Mouse (Mus musculus): Measurements from ENCODE around the gene Atp1b2. TPM values are rescaled to one million over a fixed set of nuclear protein-coding genes. Genes with fewer than 3 reads are reported as not detected.

The Atp1b2 gene
- polyA plus RNA-seq, 1 experiment from 2014 or later: 22.0 TPM

DNA sequence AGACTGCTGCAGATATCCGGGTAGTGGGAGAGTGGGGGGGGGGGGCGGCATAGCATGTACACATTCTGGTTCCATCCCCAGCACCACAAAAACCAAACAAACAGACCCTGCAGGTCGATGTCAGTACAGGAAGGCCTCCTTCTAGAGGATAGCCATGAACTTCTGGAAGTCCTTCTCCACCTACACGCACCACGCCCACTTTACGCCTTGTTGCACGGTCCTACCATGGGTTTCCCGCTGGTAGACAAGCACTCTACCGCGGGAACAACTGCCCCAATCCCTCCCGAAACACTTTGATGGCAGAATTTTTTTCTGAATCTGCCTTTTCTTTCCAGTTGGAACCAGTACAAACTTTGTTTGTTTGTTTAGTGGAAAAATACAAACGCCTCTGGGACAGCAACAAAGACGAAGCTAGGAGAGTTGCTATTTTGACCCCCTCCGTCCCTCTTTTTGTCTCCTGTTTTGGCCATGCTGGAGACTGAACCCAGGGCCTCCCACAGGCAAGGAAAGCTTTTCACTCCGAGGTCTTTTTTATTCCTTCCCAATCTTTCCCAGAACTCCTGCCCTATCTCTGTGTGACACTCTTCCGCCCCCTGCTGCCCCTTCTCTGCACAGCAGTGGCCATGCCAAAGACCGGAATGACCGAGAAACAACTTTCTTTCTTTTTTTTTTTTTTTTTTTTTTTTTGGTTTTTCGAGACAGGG is 8.0 kb upstream of the Atp1b2 start:
- peak; percentile 71 for ATAC-seq
- H3K9ac ChIP-seq (ENCODE audit: low read length): no peak overlapping the region; the same call in 1 of the 2 replicates
- WGBS: 8% methylated on average over 18 of the region's 19 CpGs

DNA sequence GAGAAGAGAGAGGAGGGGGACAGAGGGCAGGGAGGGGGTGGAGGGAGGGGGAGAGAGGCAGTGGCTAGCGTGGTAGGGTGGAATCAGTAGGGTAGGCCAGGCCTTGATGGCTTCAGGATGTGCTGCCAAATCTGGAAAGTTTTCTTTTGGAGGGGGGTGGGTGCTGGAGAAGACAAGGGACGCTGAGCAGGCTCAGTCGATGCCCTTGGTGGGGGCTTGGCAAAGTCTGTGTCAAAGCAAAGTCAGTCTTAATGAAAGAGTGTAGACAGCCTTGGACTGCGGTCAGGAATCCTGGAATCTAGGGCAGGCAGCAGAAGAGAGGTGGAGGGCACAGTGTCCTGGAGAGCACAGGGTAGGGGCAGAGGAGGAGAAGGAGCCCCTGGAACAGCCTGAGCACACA is 5.2 kb upstream of the Atp1b2 start:
- no peak overlapping the region for H3K27ac ChIP-seq (ENCODE audit: low read depth, low read length)
- no peaks in the 10 kb centered on the region for H3K27me3 ChIP-seq (replicated peaks; ENCODE audit: control insufficient read depth, insufficient read depth, low read length)
- ATAC-seq: no peak
- no peaks in the 10 kb centered on the region for H3K36me3 ChIP-seq (ENCODE audit: control insufficient read depth, insufficient read depth, low read length)
- H3K9me3 ChIP-seq (replicated peaks; ENCODE audit: control insufficient read depth, low read length): no peaks in the 10 kb centered on the region
- no peak overlapping the region for H3K4me2 ChIP-seq (ENCODE audit: low read length)
- H3K9ac ChIP-seq (ENCODE audit: low read length): no peak overlapping the region
- no peak for DNase-seq (ENCODE audit: low spot score)
- 70% methylated on average over 4 of the region's 4 CpGs for WGBS
- peaks cover 3% of the 10 kb centered on the region; the same call in 1 of the 2 replicates for H3K4me1 ChIP-seq (ENCODE audit: control insufficient read depth, insufficient read depth, low read length)
- H3K4me3 ChIP-seq (ENCODE audit: low read depth, low read length): no peak overlapping the region

More for the DNA sequence above, 8.0 kb upstream of the Atp1b2 start:
- Histone ChIP-seq H3K4me1 (ENCODE audit: control insufficient read depth, insufficient read depth, low read length) (peaks cover 3% of the 10 kb centered on the region; the same call in 1 of the 2 replicates), H3K9me3 (replicated peaks; ENCODE audit: control insufficient read depth, low read length) (no peaks in the 10 kb centered on the region), H3K4me3 (ENCODE audit: low read depth, low read length) (no peak overlapping the region), H3K27ac (ENCODE audit: low read depth, low read length) (no peak overlapping the region), H3K27me3 (replicated peaks; ENCODE audit: control insufficient read depth, insufficient read depth, low read length) (no peaks in the 10 kb centered on the region), H3K36me3 (ENCODE audit: control insufficient read depth, insufficient read depth, low read length) (no peaks in the 10 kb centered on the region), H3K4me2 (ENCODE audit: low read length) (peak overlapping the region; percentile 18)
- peak; percentile 84 for DNase-seq (ENCODE audit: low spot score)

DNA sequence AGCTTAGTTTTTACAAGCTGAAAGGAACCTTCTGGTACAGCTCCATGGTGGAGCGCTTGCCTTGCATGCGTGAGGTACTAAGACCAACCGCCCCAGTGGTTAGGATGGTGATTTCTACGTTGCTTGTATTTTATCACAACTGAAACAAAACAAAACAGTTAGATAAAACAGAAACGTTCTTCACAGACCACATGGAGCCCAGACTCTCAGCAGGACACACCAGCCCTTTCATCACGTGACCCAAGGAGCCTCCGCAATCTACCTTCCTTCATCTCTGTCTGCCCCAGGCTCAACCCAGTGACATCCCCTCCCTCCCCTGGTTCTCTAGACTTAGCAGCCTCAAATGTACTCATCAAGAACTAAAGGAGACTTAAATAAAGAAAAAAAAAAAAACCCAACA is 3.7 kb upstream of the Atp1b2 start:
- Histone ChIP-seq H3K27ac (ENCODE audit: low read depth, low read length) (no peak overlapping the region), H3K9me3 (replicated peaks; ENCODE audit: control insufficient read depth, low read length) (no peaks in the 10 kb centered on the region), H3K9ac (ENCODE audit: low read length) (no peak overlapping the region), H3K4me3 (ENCODE audit: low read depth, low read length) (no peak overlapping the region), H3K4me2 (ENCODE audit: low read length) (no peak overlapping the region), H3K36me3 (ENCODE audit: control insufficient read depth, insufficient read depth, low read length) (no peaks in the 10 kb centered on the region), H3K27me3 (replicated peaks; ENCODE audit: control insufficient read depth, insufficient read depth, low read length) (no peaks in the 10 kb centered on the region), H3K4me1 (ENCODE audit: control insufficient read depth, insufficient read depth, low read length) (peaks cover 8% of the 10 kb centered on the region)
- WGBS: 65% methylated on average over 7 of the region's 7 CpGs
- no peak for ATAC-seq
- no peak for DNase-seq (ENCODE audit: low spot score)

DNA sequence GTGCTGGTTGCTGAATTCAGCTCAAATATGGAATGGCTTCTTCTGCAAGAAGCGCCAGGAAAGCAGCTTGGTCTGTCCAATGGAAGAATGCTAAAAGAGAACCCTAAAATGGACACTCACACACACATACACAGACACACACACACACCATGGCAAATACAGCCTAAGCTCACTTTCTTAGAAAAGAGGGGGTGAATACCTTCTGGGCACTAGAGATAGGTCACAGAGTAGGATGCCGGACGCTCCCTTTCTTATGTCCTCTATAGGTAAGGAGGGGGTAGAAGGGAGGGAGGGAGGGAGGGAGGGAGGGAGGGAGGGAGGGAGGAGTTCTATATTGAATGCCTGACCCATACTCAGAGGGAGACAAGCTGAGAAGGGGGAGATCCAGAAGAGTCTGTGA is 2.8 kb upstream of the Atp1b2 start:
- H3K9ac ChIP-seq (ENCODE audit: low read length): no peak overlapping the region
- DNase-seq (ENCODE audit: low spot score) (no peak), ATAC-seq (no peak)
- no peak overlapping the region for H3K27ac ChIP-seq (ENCODE audit: low read depth, low read length)
- H3K4me2 ChIP-seq (ENCODE audit: low read length): no peak overlapping the region
- 75% methylated on average over 3 of the region's 3 CpGs for WGBS
- no peak overlapping the region for H3K4me3 ChIP-seq (ENCODE audit: low read depth, low read length)
- H3K36me3 ChIP-seq (ENCODE audit: control insufficient read depth, insufficient read depth, low read length): no peaks in the 10 kb centered on the region
- H3K4me1 ChIP-seq (ENCODE audit: control insufficient read depth, insufficient read depth, low read length): peaks cover 6% of the 10 kb centered on the region
- no peaks in the 10 kb centered on the region for H3K9me3 ChIP-seq (replicated peaks; ENCODE audit: control insufficient read depth, low read length)
- no peaks in the 10 kb centered on the region for H3K27me3 ChIP-seq (replicated peaks; ENCODE audit: control insufficient read depth, insufficient read depth, low read length)

DNA sequence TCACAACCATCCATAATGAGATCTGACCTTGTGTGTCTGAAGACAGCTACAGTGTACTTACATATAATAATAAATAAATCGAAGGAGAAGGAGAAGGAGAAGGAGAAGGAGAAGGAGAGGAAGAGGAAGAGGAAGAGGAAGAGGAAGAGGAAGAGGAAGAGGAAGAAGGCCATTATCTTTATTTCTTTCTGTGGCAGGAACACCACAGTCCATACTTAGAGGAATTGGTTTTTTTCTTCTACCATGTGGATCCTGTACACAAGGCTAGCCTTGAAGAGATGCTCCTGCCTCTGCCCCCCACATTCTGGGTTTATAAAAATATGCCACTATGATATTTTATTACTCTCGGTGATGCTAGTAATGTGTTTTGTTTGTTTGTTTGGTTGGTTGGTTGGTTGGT is 1.1 kb upstream of the Atp1b2 start:
- WGBS: 84% methylated on average over 2 of the region's 2 CpGs
- DNase-seq (ENCODE audit: low spot score) (no peak), ATAC-seq (no peak)
- Histone ChIP-seq H3K4me2 (ENCODE audit: low read length) (no peak overlapping the region), H3K9ac (ENCODE audit: low read length) (no peak overlapping the region), H3K27ac (ENCODE audit: low read depth, low read length) (no peak overlapping the region), H3K4me3 (ENCODE audit: low read depth, low read length) (no peak overlapping the region), H3K27me3 (replicated peaks; ENCODE audit: control insufficient read depth, insufficient read depth, low read length) (no peaks in the 10 kb centered on the region), H3K4me1 (ENCODE audit: control insufficient read depth, insufficient read depth, low read length) (peaks cover 6% of the 10 kb centered on the region), H3K36me3 (ENCODE audit: control insufficient read depth, insufficient read depth, low read length) (peaks cover 4% of the 10 kb centered on the region; the same call in 1 of the 2 replicates), H3K9me3 (replicated peaks; ENCODE audit: control insufficient read depth, low read length) (no peaks in the 10 kb centered on the region)

DNA sequence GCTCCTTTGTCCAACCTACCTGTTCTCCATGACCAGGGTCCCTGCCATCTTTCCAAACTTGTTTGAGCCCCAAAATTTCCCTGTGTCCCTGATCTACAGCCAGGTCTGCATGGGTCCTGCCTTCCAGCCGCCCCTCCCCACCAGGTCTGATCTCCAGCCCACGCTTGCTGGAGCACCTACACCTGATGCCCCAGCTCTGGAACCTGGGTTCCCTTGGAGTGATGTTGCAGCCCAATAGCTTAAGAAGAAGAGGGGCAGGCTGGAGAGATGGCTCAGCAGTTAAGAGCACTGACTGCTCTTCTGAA is 701 bp upstream of the Atp1b2 start:
- Histone ChIP-seq H3K4me3 (ENCODE audit: low read depth, low read length) (peak overlapping the region; percentile 67), H3K4me2 (ENCODE audit: low read length) (peak overlapping the region; percentile 100), H3K27ac (ENCODE audit: low read depth, low read length) (no peak overlapping the region), H3K9ac (ENCODE audit: low read length) (peak overlapping the region; percentile 32; the same call in 1 of the 2 replicates), H3K36me3 (ENCODE audit: control insufficient read depth, insufficient read depth, low read length) (peaks cover 5% of the 10 kb centered on the region), H3K4me1 (ENCODE audit: control insufficient read depth, insufficient read depth, low read length) (peaks cover 6% of the 10 kb centered on the region), H3K9me3 (replicated peaks; ENCODE audit: control insufficient read depth, low read length) (no peaks in the 10 kb centered on the region), H3K27me3 (replicated peaks; ENCODE audit: control insufficient read depth, insufficient read depth, low read length) (no peaks in the 10 kb centered on the region)
- no peak for ATAC-seq
- no peak for DNase-seq (ENCODE audit: low spot score)
- 61% methylated on average over 2 of the region's 2 CpGs for WGBS

DNA sequence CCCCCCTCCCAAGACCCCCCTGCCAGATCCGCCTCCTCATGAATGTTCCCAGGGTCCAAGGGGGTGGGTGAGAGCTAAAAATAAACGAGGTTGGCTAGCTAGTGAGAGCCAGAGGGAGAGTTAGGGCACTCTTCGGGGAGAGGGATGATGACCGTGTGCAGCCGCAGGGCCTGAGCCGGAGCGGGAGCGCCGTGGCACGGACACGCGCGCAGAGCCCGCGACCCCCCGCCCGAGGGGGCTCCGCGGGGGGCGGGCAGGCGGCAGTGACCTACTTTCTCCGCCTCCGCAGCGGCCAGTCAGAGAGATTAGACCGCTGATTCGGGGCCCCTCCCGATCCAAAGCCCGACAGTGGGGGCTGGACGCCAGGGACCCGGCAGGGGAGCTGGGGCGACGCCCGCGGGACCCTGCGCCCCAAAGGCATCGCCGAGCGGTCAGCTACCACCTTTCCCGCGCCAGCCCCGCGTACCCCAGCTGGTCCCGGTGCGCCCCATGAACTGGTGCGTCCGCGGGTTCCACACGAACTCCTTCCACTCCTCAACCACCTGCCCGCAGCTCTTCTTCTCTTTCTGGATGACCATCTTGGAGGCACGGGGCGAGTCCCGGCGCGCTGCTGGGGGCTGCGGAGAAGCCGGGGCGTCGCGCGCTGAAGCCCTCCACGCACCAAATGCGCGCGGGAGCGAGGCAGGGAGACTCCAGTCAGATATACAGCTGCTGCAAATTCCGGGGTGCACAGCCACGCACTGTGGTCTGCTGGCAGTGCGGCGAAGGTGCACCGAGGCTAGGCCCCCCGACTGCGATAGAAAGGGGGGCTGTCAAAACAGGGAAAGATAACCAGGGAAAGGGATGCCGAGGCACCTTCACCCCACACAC is 712 bp downstream of the Atp1b2 start:
- H3K9me3 ChIP-seq (replicated peaks; ENCODE audit: control insufficient read depth, low read length): no peaks in the 10 kb centered on the region
- ATAC-seq: peak; percentile 55
- peak overlapping the region; percentile 48; the same call in 1 of the 2 replicates for H3K27ac ChIP-seq (ENCODE audit: low read depth, low read length)
- peaks cover 9% of the 10 kb centered on the region for H3K36me3 ChIP-seq (ENCODE audit: control insufficient read depth, insufficient read depth, low read length)
- peak overlapping the region; percentile 67 for H3K4me3 ChIP-seq (ENCODE audit: low read depth, low read length)
- WGBS: under 1% methylated on average over 73 of the region's 73 CpGs
- no peaks in the 10 kb centered on the region for H3K27me3 ChIP-seq (replicated peaks; ENCODE audit: control insufficient read depth, insufficient read depth, low read length)
- H3K9ac ChIP-seq (ENCODE audit: low read length): peak overlapping the region; percentile 87
- DNase-seq (ENCODE audit: low spot score): peak; percentile 47
- peaks cover 11% of the 10 kb centered on the region for H3K4me1 ChIP-seq (ENCODE audit: control insufficient read depth, insufficient read depth, low read length)
- H3K4me2 ChIP-seq (ENCODE audit: low read length): peak overlapping the region; percentile 100

DNA sequence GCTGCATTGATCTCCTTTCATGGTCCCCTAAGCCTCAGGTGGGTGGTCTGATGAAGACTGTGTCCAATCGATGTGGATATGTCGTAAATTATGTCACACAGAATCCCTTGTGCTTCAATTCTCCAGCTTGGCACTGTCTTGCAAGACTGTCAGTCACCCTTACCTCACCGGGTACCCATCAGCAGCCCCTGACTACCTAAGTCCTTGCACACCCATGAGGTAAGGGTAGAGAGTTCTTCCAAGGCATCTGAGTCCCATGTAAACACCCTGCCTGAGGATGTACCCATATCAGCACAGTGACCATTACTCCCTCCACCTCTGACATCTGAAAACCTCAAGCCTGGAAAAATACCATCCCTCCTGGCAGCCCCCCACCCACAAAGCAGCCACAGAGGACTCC is 1.4 kb downstream of the Atp1b2 start:
- no peak overlapping the region for H3K27ac ChIP-seq (ENCODE audit: low read depth, low read length)
- WGBS: 58% methylated on average over 3 of the region's 3 CpGs

DNA sequence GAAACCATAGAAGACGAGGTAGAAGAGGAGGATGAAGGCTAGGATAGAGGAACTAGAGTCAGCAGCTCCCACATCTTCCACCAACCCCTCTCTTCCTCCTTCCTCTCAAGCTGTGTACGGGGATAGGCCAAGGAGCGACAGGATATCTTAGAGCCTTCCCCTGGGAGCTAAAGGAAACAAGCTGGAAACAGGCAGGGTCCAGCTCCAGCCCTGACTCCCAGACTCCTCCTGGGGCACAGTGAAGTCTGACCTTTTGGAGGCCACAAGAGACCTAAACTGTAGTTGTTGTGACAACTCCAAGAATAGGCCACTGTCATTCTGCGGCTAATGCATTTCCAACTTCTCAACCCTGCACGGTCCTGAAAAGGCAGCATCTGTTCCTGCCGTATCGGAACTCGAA is 2.2 kb downstream of the Atp1b2 start:
- ATAC-seq (no peak), DNase-seq (ENCODE audit: low spot score) (no peak)
- Histone ChIP-seq H3K36me3 (ENCODE audit: control insufficient read depth, insufficient read depth, low read length) (peaks cover 9% of the 10 kb centered on the region), H3K4me3 (ENCODE audit: low read depth, low read length) (no peak overlapping the region), H3K4me2 (ENCODE audit: low read length) (no peak overlapping the region), H3K27me3 (replicated peaks; ENCODE audit: control insufficient read depth, insufficient read depth, low read length) (no peaks in the 10 kb centered on the region), H3K27ac (ENCODE audit: low read depth, low read length) (no peak overlapping the region), H3K9ac (ENCODE audit: low read length) (no peak overlapping the region), H3K4me1 (ENCODE audit: control insufficient read depth, insufficient read depth, low read length) (peaks cover 14% of the 10 kb centered on the region), H3K9me3 (replicated peaks; ENCODE audit: control insufficient read depth, low read length) (no peaks in the 10 kb centered on the region)
- WGBS: 90% methylated on average over 8 of the region's 8 CpGs

More for the DNA sequence above, 1.4 kb downstream of the Atp1b2 start:
- Histone ChIP-seq H3K4me1 (ENCODE audit: control insufficient read depth, insufficient read depth, low read length) (peaks cover 14% of the 10 kb centered on the region), H3K9ac (ENCODE audit: low read length) (peak overlapping the region; percentile 87), H3K9me3 (replicated peaks; ENCODE audit: control insufficient read depth, low read length) (no peaks in the 10 kb centered on the region), H3K36me3 (ENCODE audit: control insufficient read depth, insufficient read depth, low read length) (peaks cover 9% of the 10 kb centered on the region), H3K27me3 (replicated peaks; ENCODE audit: control insufficient read depth, insufficient read depth, low read length) (no peaks in the 10 kb centered on the region), H3K4me3 (ENCODE audit: low read depth, low read length) (peak overlapping the region; percentile 67), H3K4me2 (ENCODE audit: low read length) (peak overlapping the region; percentile 100)
- DNase-seq (ENCODE audit: low spot score) (no peak), ATAC-seq (no peak)
